Mouse (Mus musculus) adrenal gland, postnatal 10 days (tissue): ENCODE measurements around the gene Pomt1. TPM values are rescaled to one million over a fixed set of nuclear protein-coding genes. Genes with fewer than 3 reads are reported as not detected.
A peak's percentile ranks its signal among the peaks of the same experiment; 100 is the strongest.
"Not testable (repeated sequence)": the region's sequence is repeated elsewhere in the genome, so short reads cannot be mapped to it uniquely, and the experiment has no call there.

Experiments
- DNase-seq: peaks from one replicate; pipeline ENCODE4 v3.0.0; 2021; ENCODE audit warnings: mixed read lengths
- total RNA-seq, 2 experiments: library from RNA; stranded (reverse); gene quantifications; 2 replicates each; pipeline ENCODE4 v1.2.3; 2021

The Pomt1 gene
- total RNA-seq, 2 experiments from 2014 or later, result 29.9 to 49.3 TPM

DNA sequence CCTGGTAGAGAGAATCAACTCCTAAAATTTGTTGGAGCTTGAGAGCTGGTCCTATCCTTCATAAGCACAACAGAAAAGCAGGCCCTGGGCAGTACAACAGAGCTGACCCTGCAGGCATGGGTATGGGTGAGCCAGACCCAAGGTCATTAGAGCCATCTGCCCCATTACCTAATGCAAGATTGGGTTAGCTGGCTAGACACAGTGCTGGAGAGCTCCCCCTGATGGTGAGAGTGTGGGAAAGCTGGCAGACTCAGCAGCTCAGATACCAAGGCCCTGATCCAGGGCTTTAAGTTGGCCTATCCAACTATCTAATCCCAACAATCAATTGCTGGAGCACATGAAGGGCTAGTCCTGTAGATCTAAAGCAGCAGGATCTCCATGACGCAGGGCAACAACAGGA, 46.3 kb downstream of the Pomt1 start:
- DNase-seq, result peak; percentile 85

DNA sequence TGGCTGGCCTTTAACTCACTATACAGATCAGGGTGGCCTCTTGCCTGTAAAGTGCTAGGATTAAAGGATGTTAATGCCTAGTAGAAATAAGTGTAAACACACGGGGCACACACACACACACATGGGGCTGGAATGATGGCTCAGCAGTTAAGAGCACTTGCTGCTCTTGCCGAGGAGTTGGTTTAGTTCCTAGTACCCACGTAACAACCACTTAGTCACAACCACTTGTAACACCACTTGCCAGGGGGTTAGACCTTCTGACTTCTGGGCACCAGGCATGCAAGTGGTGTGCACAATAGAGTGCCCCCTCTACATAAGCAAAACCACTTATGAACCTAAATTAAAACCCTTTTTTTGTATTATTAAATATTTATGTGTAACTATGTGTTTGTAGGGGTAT, 47.6 kb downstream of the Pomt1 start:
- no peak for DNase-seq

DNA sequence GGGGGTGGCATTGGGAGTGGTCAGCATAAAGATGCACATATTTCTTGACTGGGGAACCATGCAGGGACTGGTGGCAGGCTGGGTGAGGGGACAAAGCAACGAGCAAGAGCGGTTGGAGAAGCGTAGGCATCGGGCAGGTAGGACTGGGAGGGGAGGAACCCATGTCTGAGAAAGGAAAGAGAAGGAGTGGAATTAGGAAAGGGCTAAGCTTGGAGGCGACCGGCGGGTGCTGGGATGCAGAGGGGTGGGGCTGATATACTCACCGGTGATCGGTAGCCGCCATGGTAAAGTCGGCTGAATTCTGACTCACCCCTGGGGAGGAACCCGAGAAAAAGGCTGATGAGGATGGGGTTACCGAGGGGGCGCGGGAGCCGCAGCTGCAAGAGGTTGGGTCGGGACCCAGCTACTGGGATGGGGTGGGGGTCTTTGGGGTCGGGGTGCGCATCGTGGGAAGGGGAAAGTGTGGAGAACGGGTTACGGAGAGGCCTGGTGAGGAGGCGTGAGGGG, 51.0 kb downstream of the Pomt1 start, which contains the start of gene Golga2:
TSS of gene Golga2 (plus strand) at position 51 of the 507 bp plus-strand sequence.
- no peak for DNase-seq

- DNase-seq, result peak; percentile 99
These were observed 51.6 kb downstream of the Pomt1 start, which contains the start of gene Swi5 for GRCm38 (mm10) chr2:32287923-32288367. Swi5 (minus strand) TSS chr2:32288075.

DNA sequence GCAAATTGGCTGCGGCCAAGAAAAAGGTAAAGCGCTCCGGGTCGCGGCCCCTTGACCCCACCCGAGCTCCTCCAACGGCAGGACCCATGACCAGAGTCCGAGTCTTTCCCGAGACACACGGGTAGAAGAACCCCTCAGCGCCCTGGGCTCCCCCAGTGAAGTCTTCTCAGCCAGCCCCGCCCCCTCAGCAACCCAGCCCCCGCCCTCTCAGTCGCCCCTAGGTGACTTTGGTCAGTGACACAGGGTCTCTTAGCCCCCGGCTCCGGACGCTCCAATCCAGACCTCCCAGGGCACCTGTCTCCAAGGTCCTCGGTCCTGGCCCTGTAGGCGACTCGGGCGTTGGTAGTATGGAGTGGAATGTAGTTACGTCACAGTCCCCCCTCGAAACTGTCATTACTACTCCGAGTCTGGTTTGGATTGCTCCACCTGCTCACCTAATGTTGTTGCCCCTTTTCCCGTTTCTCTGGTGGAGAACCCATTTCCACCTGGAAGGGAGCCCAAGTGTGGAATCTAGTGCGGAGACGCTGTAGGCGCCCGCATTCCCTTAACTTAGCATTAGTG, 52.1 kb downstream of the Pomt1 start:
- no peak for DNase-seq

- DNase-seq, result no peak
These were observed 53.2 kb downstream of the Pomt1 start for GRCm38 (mm10) chr2:32289578-32289977.

DNA sequence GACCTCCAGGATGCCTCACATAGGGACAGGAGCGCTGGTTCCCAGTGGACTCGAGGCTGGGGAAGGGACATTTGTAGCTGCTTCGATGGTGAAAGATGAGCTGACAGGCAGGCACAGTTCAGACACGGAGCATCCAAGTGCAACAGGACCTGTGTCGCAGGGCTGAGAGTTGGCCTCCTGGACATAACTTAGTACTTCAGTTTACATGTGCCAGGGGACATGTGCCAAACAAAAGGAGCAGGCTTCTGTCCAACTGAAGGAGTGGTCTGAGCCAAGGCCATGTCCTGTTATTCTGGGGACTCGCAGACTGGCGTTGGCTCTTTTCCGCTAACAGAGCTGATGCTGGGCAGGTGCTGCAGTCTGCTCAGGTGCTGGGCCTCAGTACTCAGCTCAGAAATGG, 58.0 kb downstream of the Pomt1 start:
- DNase-seq, result peak; percentile 73

DNA sequence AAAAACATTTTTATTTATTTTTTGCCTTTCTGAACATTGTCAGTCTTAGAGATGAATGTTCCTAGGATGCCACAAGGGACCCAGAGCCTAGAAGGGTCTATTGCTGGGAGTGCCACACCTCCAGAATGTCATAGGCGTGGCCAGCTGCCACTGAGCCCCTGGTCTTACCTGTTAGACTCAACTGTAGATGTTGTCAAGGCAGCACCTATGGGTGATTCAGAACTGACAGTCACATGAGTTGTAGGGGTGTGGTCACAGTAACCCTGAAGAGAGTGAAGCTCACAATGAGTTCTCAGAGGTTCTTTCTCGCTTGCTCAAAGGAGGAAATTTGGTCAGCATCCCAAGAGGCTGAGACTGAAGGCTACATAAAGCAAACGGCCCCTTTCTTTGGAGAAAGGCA, 58.9 kb downstream of the Pomt1 start:
- DNase-seq, result no peak

- not testable (repeated sequence) for DNase-seq
These were observed 59.5 kb downstream of the Pomt1 start for GRCm38 (mm10) chr2:32295842-32296241.

- no peak for DNase-seq
These were observed 63.1 kb downstream of the Pomt1 start for GRCm38 (mm10) chr2:32299469-32299868.

- DNase-seq, result no peak
These were observed 66.6 kb downstream of the Pomt1 start for GRCm38 (mm10) chr2:32302952-32303351.

DNA sequence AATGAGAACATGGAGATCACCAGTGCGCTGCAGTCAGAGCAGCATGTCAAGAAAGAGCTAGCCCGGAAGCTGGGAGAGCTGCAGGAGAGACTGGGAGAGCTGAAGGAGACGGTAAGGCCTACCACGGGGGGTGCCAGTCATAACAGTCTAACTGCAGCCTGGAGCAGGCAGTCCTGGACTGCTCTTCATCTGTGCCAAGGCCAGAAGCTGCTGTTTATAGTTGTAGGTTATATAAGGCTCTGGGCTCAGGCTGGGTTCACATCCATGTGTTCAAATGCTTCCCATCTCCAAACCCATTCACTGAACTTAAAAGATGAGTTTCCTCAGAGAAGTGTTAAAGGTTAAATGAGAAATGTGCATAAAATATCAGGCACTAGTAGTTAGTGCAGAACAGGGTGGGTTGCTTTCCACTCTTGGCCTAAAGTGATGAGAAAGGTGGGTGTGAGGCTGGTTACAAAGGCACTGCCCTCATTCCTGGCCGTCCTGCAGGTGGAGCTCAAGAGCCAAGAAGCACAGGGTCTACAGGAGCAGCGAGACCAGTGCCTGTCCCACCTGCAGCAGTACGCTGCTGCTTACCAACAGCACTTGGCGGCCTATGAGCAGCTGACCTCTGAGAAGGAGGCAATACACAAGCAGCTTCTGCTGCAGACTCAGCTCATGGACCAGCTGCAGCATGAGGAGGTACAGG, 67.9 kb downstream of the Pomt1 start:
- peak; percentile 69 for DNase-seq

Other genes with a start within 250 kb of the Pomt1 start
- gene Fam78a, start 151.7 kb upstream of the Pomt1 start, total RNA-seq, result 1 to 10 TPM; 3.2 to 5.4 TPM
- gene Plpp7, start 141.1 kb upstream of the Pomt1 start, total RNA-seq, result 1 to 10 TPM; 3.9 to 8.6 TPM
- gene Prrc2b, start 85.5 kb upstream of the Pomt1 start, total RNA-seq, result 100 to 1,000 TPM in 1 of 2 experiments, 10 to 100 TPM in 1; 83.4 to 102 TPM
- gene Uck1, start 23.6 kb downstream of the Pomt1 start, total RNA-seq, result 100 to 1,000 TPM; 129 to 184 TPM
- 10 to 100 TPM; 62.1 to 77.3 TPM for gene Golga2, start 50.8 kb downstream of the Pomt1 start, total RNA-seq
- gene Swi5, start 51.5 kb downstream of the Pomt1 start, total RNA-seq, result 100 to 1,000 TPM; 248 to 255 TPM
- 10 to 100 TPM; 49.0 to 63.5 TPM for gene Ciz1, start 115.7 kb downstream of the Pomt1 start, total RNA-seq
- gene Dnm1, start 116.7 kb downstream of the Pomt1 start, total RNA-seq, result 10 to 100 TPM; 15.8 to 23.8 TPM
- gene 1110008P14Rik, start 145.3 kb downstream of the Pomt1 start, total RNA-seq, result 100 to 1,000 TPM; 143 to 149 TPM
- gene Lcn2, start 151.7 kb downstream of the Pomt1 start, total RNA-seq, result 10 to 100 TPM; 12.0 to 21.8 TPM
- gene Ptges2, start 159.3 kb downstream of the Pomt1 start, total RNA-seq, result 10 to 100 TPM; 91.7 to 98.5 TPM
- 1 to 10 TPM; 3.6 to 3.7 TPM for gene Naif1, start 213.9 kb downstream of the Pomt1 start, total RNA-seq
- gene Slc25a25, start 214.9 kb downstream of the Pomt1 start, total RNA-seq, result 100 to 1,000 TPM in 1 of 2 experiments, 10 to 100 TPM in 1; 36.5 to 121 TPM